Mouse (Mus musculus) ES-E14 (cell line): ENCODE measurements at regions not wholly inside any gene's neighbourhood (a gene's known extent, or its start where the extent isn't known, plus 50 kb on each side); places are given as distances from the start of the nearest gene placed in this dataset.

ENCODE experiments used
- HCFC1 ChIP-seq: IDR thresholded peaks from 2 replicates; pipeline ENCODE4 v1.6.1; 2012; ENCODE audit warnings: low read length, inconsistent platforms, borderline replicate concordance; ENCODE audit not compliant: insufficient read depth
- MAFK ChIP-seq: IDR thresholded peaks from 2 replicates; pipeline ENCODE4 v1.6.1; 2014; ENCODE audit warnings: mild to moderate bottlenecking, low read depth, low read length, inconsistent platforms; ENCODE audit not compliant: insufficient read depth
- ZNF384 ChIP-seq: IDR thresholded peaks from 2 replicates; pipeline ENCODE4 v1.6.1; 2012; ENCODE audit warnings: low read depth, low read length, inconsistent platforms

GRCm38 (mm10) chr5:106276186-106276585 lies 181.8 kb downstream of the Barhl2 start:
- TF ChIP-seq MAFK, result no peak
- no peak for TF ChIP-seq ZNF384
- TF ChIP-seq HCFC1, result no peak
